Mouse (Mus musculus) heart, embryonic 15.5 days (tissue): ENCODE measurements around the gene Zscan25. TPM values are rescaled to one million over a fixed set of nuclear protein-coding genes. Genes with fewer than 3 reads are reported as not detected.
"Not testable (repeated sequence)": the region's sequence is repeated elsewhere in the genome, so short reads cannot be mapped to it uniquely, and the experiment has no call there.

Experiments
- ATAC-seq: fragments of 200-750 bp; cut with Nextera tagmentation; replicated peaks from 2 replicates; pipeline ENCODE4 v1.8.0; 2017; ENCODE audit warnings: low read depth, moderate TSS enrichment; ENCODE audit not compliant: insufficient number of reproducible peaks, insufficient read depth, low FRiP score
- H3K27ac ChIP-seq: fragments of 300-500 bp; sonication (generic); 2 replicates; pipeline ENCODE4 v1.5.1; 2015; ENCODE audit warnings: mild to moderate bottlenecking, inconsistent platforms
- H3K27me3 ChIP-seq: fragments of 300-500 bp; sonication (generic); 2 replicates; pipeline ENCODE4 v1.6.1; 2015; ENCODE audit warnings: inconsistent platforms
- H3K36me3 ChIP-seq: fragments of 300-500 bp; sonication (generic); 2 replicates; pipeline ENCODE4 v1.6.1; 2015; ENCODE audit warnings: mild to moderate bottlenecking, inconsistent platforms
- H3K4me1 ChIP-seq: fragments of 300-500 bp; sonication (generic); replicated peaks from 2 replicates; pipeline ENCODE4 v1.6.1; 2015; ENCODE audit warnings: inconsistent platforms
- H3K4me2 ChIP-seq: fragments of 300-500 bp; sonication (generic); 2 replicates; pipeline ENCODE4 v1.6.1; 2015; ENCODE audit warnings: inconsistent platforms, mild to moderate bottlenecking, moderate library complexity
- H3K4me3 ChIP-seq: fragments of 300-500 bp; sonication (generic); 2 replicates; pipeline ENCODE4 v1.5.1; 2015; ENCODE audit warnings: mild to moderate bottlenecking, inconsistent platforms
- H3K9ac ChIP-seq: fragments of 300-500 bp; sonication (generic); 2 replicates; pipeline ENCODE4 v1.6.1; 2015; ENCODE audit warnings: mild to moderate bottlenecking, inconsistent platforms
- H3K9me3 ChIP-seq: fragments of 300-500 bp; sonication (generic); replicated peaks from 2 replicates; pipeline ENCODE4 v1.6.1; 2016; ENCODE audit warnings: inconsistent platforms
- WGBS: fragments of 180-500 bp; shearing (Covaris S2); methylation state at CpG from one replicate; pipeline ENCODE4 v1.1.7; 2015; ENCODE audit warnings: mixed read lengths; 5-methylcytosine and 5-hydroxymethylcytosine counted together
- polyA plus RNA-seq: library from polyadenylated mRNA; unstranded; fragments of >200 nt; fragmentation: Nextera tagmentation; extraction: Ambion mirVana; gene quantifications from 2 replicates; pipeline ENCODE4 v1.2.1, GENCODE M21; 2015

The Zscan25 gene
- polyA plus RNA-seq, 1 experiment from 2014 or later: 0.40 TPM

DNA sequence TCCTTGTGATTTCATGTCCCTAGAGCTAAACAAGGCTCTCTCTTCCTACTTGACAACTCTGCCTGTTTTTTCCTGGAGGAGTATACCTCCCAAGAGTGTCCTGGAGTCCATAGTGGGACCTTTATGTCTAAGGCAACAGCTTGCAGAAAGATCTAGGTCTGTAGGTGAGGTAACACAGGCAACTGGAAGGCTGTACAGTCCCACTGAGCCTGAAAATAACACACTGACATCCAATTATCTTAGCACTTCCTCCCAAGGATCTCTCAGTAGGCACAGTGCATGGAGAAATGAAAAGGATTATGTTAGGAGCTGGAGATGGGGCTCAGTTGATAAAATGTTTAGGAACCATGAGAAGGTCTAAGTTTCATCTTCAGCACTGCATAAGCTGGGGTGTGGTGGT is 20.2 kb downstream of the Zscan25 start:
- no peaks in the 10 kb centered on the region for H3K4me1 ChIP-seq
- H3K9me3 ChIP-seq: no peaks in the 10 kb centered on the region
- no peaks in the 10 kb centered on the region for H3K36me3 ChIP-seq
- H3K4me2 ChIP-seq: no peak overlapping the region
- no peak overlapping the region for H3K27ac ChIP-seq
- H3K9ac ChIP-seq: no peak overlapping the region
- H3K27me3 ChIP-seq: no peaks in the 10 kb centered on the region
- no peak for ATAC-seq
- no peak overlapping the region for H3K4me3 ChIP-seq

DNA sequence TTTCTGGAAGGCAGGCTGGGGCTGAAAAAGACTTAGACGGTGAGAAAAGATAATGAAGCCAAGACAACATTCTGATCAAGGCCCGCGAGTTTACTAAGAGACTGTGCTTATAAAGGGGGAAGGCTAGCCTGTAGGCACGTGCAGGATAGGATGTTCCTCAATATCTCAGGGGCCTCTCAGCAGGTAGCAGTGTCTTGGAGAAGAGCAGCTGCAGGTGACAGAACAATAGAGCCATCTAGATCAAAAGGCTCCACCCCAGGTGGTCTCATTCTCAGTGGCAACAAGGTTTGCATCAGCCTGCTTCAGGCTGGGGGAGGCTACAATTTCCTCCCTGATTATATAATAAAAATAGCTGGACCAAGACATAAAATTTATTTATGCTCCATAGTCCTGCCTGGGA is 21.5 kb downstream of the Zscan25 start:
- not testable (repeated sequence) for H3K9me3 ChIP-seq, H3K27ac ChIP-seq, H3K4me3 ChIP-seq, ATAC-seq, H3K9ac ChIP-seq, H3K27me3 ChIP-seq, H3K4me1 ChIP-seq, H3K4me2 ChIP-seq, H3K36me3 ChIP-seq
- WGBS: 73% methylated on average over 4 of the region's 4 CpGs

DNA sequence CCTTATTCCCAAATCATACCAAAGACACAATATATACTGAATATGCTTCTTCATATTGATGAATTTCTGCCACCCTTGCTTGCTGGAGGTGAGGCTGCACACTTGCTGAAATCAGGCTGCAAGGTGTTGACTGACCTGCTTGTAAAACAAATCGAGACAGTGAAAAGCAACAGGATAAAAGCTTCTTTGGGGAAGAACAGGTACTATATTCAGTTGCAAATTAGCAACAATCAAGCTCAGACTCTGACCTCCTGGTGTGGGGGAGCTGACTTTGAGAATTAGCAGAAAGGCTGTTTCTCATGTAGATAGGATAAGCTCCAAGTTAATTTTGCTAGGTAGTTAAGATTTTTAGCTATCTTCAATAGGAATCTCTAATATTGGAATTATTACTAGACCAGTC is 22.1 kb downstream of the Zscan25 start:
- no peaks in the 10 kb centered on the region for H3K27me3 ChIP-seq
- H3K4me3 ChIP-seq: no peak overlapping the region
- no peaks in the 10 kb centered on the region for H3K36me3 ChIP-seq
- H3K27ac ChIP-seq: no peak overlapping the region
- no peaks in the 10 kb centered on the region for H3K9me3 ChIP-seq
- H3K4me1 ChIP-seq: no peaks in the 10 kb centered on the region
- WGBS: 58% methylated on average over 1 of the region's 1 CpGs
- no peak for ATAC-seq
- H3K9ac ChIP-seq: no peak overlapping the region
- no peak overlapping the region for H3K4me2 ChIP-seq

DNA sequence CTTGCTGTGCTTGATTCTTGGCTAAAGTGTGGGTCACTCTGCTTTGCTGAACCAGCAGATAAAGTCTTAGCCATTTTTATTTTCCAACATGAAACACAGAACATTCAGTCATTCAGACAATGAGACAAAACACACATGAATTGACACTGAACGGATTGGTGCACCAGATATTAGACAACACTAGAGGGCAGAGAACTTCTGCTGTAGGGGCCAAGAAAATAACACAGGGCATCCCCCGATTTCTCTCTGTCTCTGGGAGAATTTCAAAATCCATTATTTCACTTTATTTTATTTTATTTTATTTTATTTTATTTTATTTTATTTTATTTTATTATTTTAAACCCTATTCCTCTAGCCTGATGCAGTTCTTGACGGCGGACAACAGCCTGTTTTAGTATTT is 26.7 kb downstream of the Zscan25 start:
- H3K4me3 ChIP-seq, H3K27me3 ChIP-seq, H3K4me1 ChIP-seq, H3K9me3 ChIP-seq, H3K9ac ChIP-seq, ATAC-seq, H3K27ac ChIP-seq, H3K4me2 ChIP-seq, H3K36me3 ChIP-seq: not testable (repeated sequence)
- 87% methylated on average over 4 of the region's 4 CpGs for WGBS

DNA sequence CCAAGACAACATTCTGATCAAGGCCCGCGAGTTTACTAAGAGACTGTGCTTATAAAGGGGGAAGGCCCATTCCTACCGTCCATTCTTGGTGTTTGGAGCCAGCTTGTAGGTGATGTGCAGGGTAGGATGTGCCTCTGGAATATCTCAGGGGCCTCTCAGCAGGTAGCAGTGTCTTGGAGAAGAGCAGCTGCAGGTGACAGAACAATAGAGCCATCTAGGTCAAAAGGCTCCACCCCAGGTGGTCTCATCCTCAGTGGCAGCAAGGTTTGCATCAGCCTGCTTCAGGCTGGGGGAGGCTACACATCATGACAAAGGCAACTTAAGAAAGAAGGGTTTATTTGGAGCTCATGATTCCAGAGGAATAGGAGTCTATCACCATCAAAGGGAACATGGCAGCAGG is 27.5 kb downstream of the Zscan25 start:
- not testable (repeated sequence) for H3K4me2 ChIP-seq, H3K9me3 ChIP-seq, H3K27me3 ChIP-seq, H3K4me1 ChIP-seq, ATAC-seq, H3K36me3 ChIP-seq, H3K9ac ChIP-seq, H3K27ac ChIP-seq, H3K4me3 ChIP-seq
- WGBS: 73% methylated on average over 3 of the region's 3 CpGs

DNA sequence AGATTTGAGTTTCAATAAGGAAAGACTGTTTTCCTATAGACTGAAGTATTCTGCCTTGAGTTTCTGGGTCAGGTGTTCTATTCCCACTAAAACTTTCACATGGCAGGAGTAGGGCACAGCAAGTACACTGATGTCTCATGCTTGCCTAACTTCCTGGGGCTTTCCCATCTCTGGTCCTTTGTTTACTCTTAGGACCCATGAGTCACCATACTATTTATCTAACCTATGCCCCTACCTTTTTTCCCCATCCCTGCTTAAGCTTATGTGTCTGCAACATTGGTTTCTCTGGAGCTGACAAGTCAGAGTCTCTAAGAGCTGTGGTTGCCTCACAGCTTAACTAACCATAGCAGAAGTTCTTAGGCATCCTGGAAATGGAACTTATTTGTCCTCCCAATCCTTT is 33.5 kb downstream of the Zscan25 start:
- Histone ChIP-seq H3K27me3 (no peaks in the 10 kb centered on the region), H3K9ac (no peak overlapping the region), H3K27ac (no peak overlapping the region), H3K4me1 (no peaks in the 10 kb centered on the region), H3K36me3 (no peaks in the 10 kb centered on the region), H3K4me2 (no peak overlapping the region), H3K9me3 (no peaks in the 10 kb centered on the region; the same call in 1 of the 2 replicates), H3K4me3 (no peak overlapping the region)
- ATAC-seq: no peak

DNA sequence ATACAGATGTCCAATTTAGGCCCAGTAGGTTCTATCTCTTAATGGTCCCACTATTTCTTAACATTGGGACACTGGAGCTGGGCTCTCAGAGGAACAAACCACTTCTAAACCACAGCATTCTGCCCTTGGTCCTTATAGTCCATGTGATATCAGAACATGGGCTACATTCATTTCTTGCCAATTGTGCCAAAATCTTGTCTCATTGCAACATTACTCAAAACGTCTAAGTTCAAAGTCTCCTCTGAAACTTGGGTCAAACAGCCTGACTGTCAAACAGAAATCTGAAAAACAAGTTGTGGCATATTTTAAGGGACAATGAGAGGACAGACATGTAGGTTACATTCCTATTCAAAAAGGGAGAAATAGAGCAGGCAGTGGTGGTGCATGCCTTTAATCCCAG is 36.8 kb downstream of the Zscan25 start:
- Histone ChIP-seq H3K36me3 (no peaks in the 10 kb centered on the region), H3K9ac (no peak overlapping the region), H3K4me3 (no peak overlapping the region), H3K9me3 (peaks cover 2% of the 10 kb centered on the region; the same call in 1 of the 2 replicates), H3K27me3 (no peaks in the 10 kb centered on the region), H3K4me1 (no peaks in the 10 kb centered on the region), H3K27ac (no peak overlapping the region), H3K4me2 (no peak overlapping the region)
- no peak for ATAC-seq
- WGBS: 78% methylated on average over 1 of the region's 1 CpGs

DNA sequence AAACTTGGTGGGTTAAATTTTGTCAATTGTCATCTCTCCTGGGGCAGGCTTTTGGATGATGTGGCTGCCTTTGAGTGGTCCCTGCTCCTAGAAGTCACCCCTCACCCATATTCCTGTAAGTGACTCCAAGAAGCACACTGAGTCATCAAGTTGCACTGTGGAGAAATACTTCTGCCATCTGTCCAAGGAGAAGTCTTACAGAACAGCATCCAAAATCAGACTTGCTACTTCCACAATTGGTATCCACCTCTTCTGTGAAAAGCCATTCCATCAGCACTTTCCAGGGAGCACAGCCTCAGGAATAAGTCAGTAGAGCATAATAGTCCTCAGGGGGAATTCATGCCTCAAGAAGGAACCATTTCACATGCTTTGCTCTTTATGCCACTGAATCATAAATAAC is 58.5 kb downstream of the Zscan25 start:
- H3K4me2 ChIP-seq, H3K9me3 ChIP-seq, H3K27me3 ChIP-seq, H3K27ac ChIP-seq, H3K36me3 ChIP-seq, H3K9ac ChIP-seq, H3K4me1 ChIP-seq, H3K4me3 ChIP-seq, ATAC-seq: not testable (repeated sequence)

Other genes with a start within 250 kb of the Zscan25 start
- not detected in 2 replicates for gene Gm4871, start 247.7 kb upstream of the Zscan25 start, polyA plus RNA-seq
- gene 1700018F24Rik, start 237.5 kb upstream of the Zscan25 start, polyA plus RNA-seq: not detected in 2 replicates
- gene Arpc1a, start 196.7 kb upstream of the Zscan25 start, polyA plus RNA-seq: 86.8 and 96.4 TPM in 2 replicates
- not detected in 2 replicates for gene Kpna7, start 196.5 kb upstream of the Zscan25 start, polyA plus RNA-seq
- gene Arpc1b, start 166.3 kb upstream of the Zscan25 start, polyA plus RNA-seq: 214 and 308 TPM in 2 replicates
- gene Pdap1, start 140.3 kb upstream of the Zscan25 start, polyA plus RNA-seq: 52.1 and 65.4 TPM in 2 replicates
- gene Bud31, start 140.1 kb upstream of the Zscan25 start, polyA plus RNA-seq: 113 and 116 TPM in 2 replicates
- gene Ptcd1, start 113.4 kb upstream of the Zscan25 start, polyA plus RNA-seq: 11.9 and 15.8 TPM in 2 replicates
- 20.9 and 28.2 TPM in 2 replicates for gene Cpsf4, start 113.3 kb upstream of the Zscan25 start, polyA plus RNA-seq
- gene Atp5j2, start 88.4 kb upstream of the Zscan25 start, polyA plus RNA-seq: 1,147 and 1,514 TPM in 2 replicates
- 6.0 and 7.4 TPM in 2 replicates for gene Zkscan14, start 78.6 kb upstream of the Zscan25 start, polyA plus RNA-seq
- 8.4 and 10.3 TPM in 2 replicates for gene Zkscan5, start 75.9 kb upstream of the Zscan25 start, polyA plus RNA-seq
- gene Zfp655, start 48.8 kb upstream of the Zscan25 start, polyA plus RNA-seq: 27.4 and 29.6 TPM in 2 replicates
- not detected in 2 replicates for gene Cyp3a57, start 64.8 kb downstream of the Zscan25 start, polyA plus RNA-seq
- gene Cyp3a16, start 189.2 kb downstream of the Zscan25 start, polyA plus RNA-seq: not detected in 2 replicates